Mouse (Mus musculus) cerebellum, postnatal 25 days (tissue): ENCODE data around the gene Thap11.
A peak's percentile ranks its signal among the peaks of the same experiment; 100 is the strongest.
"Not testable (repeated sequence)": the region's sequence is repeated elsewhere in the genome, so short reads cannot be mapped to it uniquely, and the experiment has no call there.

Source experiments
- DNase-seq, 2 experiments: peaks; one replicate each; pipeline ENCODE4 v3.0.0; 2021; ENCODE audit warnings: mixed read lengths in 2 of 2

Gene Thap11

DNA sequence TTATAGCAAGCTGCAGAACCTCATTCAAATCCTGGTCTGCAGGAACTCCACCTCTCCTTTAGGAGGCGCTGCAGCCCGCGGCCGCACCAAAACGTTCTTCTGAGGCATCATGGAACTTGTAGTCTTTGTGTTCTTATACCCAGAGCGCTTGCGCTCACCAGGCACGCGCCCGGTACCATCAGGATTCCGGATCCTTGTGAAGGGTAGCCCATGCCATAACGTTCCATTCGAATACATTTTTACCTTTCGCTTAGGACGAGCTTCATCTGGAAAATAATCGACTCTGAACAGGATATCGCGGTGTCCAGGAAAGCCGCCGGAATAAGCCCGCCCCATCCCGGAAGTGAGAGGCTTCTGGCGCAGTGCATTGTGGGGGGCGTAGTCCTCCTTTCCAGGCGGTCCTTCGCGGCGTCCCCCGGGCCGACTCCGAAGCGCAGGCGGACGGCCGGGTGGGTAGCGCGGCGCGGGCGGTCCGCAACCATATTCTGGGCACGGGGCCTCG is at the start of gene Thap11:
TSS of gene Thap11 (plus strand) at position 418 of the 502 bp plus-strand sequence.
- peak; percentile 93 to 95 for DNase-seq

- no peak for DNase-seq
Measured at GRCm38 (mm10) chr8:105805346-105805745, 49.6 kb upstream of the Thap11 start.

GRCm38 (mm10) chr8:105805964-105806363 is 49.0 kb upstream of the Thap11 start:
- no peak for DNase-seq

DNA sequence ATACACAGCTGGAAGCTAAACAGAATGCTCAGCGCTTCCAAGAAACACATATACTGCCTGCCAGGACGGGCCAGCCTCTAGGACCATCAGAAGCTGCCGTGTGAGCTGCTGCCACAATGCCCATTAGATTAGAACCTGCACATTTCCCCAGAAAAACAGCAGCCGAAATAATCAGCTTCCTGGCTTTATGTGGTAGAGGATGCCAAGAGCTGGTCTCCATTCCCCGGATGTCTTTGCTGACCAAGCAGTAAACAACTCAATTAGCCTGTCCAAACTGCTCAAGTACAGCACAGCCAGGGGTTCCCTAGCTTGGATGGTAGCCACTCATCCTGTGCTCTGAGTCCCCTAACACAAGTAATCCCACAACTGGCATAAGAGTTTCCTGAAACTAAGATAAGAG is 47.2 kb upstream of the Thap11 start:
- DNase-seq: no peak

DNA sequence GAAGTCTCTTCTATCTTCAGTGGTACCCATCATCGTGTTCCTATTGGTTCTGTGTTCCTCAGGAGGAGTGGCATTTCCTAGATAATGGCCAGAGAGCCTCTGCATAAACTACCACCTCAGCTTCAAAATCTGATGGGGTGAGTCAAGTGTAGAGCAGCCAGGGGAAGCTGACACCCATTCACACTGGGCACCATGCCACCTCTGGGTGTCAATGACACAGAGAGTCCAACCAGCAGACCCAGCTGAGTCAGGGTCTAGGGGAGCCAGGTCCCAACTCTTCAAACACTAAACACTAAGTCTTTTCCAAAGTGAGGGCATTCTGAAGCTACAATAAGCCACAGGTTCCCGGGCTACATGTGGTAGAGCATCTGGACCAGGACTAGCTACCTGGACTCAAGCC is 46.5 kb upstream of the Thap11 start:
- DNase-seq: no peak

DNA sequence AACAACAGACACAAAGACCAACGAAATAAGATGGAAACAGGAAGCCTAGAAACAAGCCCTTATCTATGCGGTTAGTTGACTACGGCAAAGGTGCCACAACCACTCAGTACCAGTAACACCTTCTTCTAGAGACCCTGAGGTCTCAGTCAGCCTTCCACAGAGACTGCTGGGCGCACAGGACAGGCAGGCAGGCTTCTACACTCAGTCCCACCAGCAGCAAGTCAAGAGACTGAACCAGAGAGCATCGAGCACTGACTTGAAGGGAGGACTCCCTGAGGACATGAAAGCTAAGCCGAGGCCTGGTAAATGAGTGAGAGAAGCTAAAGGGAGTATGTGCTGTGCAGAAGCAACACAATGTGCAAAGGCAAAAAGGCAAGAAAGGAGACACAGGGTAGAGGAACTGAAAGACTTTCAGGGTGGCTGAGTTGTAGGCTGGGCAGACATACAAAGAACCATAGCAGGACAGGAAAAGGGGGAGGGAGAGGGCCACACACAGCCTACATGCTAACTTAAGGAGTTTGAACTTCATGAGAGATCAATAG is 44.6 kb upstream of the Thap11 start:
- no peak for DNase-seq

DNA sequence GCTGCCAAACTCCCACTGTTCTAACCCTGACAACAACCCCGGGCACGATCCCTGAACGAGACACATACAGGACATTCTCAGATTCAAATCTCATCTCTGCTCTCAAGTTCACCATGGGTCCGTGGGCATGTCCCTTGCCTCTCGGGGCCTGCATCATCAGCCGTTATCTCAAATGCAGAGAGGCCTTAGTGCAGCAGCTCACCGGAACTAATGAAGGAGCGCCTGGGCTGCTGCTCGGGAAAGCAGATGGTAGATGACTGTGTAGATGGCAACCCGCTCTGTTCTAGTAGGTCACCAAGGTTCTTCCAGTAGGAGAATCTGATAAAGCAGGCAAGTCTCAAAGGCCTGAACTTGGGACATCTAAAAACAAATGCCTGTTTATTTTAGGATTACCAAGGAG is 43.9 kb upstream of the Thap11 start:
- peak; percentile 54 to 56 for DNase-seq

GRCm38 (mm10) chr8:105811543-105811942 is 43.4 kb upstream of the Thap11 start:
- DNase-seq: no peak

DNA sequence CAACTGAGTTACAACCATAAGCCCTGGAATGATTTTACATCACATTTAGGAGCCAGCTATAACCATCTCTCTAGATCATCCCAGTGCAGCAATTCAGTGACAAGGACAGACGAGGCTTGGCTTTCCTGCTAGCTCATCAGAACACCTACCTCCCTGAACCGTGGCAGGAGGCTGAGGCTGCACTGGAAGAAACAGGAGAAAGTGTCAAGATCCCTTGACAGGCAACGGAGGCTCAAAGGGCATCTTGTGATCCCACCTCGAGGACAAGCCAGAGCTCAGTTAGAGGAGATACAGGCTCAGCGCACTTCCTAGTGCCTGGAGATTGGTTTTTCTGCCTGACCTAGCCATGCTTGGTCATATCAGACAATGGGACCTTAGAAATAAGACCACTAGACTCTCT is 42.4 kb upstream of the Thap11 start:
- no peak for DNase-seq

- DNase-seq: no peak
Measured at GRCm38 (mm10) chr8:105813241-105813640, 41.7 kb upstream of the Thap11 start.

GRCm38 (mm10) chr8:105819659-105820058 is 35.3 kb upstream of the Thap11 start:
- DNase-seq: no peak

- DNase-seq: no peak
Measured at GRCm38 (mm10) chr8:105820925-105821324, 34.0 kb upstream of the Thap11 start.

- DNase-seq: no peak
Measured at GRCm38 (mm10) chr8:105825506-105825905, 29.4 kb upstream of the Thap11 start.

DNA sequence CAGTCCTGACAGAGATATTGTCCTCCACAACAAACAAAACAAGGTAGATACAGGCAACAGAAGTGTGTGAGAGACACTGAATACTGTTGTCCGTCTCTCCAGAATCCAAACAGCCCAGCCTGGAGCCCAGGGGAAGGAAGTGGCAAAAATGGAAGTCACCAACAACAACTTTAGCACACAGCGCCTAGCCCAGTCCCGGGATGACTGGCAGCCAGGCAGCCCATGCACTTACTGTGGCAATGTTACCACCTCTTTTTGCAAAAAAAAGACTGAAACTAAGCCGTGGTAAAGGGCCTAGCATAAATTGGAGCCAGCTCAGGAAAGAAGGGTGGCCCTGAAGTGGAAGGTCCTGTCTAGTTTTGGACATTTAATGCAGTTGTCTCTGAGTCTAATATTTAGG is 28.6 kb upstream of the Thap11 start:
- DNase-seq: no peak

DNA sequence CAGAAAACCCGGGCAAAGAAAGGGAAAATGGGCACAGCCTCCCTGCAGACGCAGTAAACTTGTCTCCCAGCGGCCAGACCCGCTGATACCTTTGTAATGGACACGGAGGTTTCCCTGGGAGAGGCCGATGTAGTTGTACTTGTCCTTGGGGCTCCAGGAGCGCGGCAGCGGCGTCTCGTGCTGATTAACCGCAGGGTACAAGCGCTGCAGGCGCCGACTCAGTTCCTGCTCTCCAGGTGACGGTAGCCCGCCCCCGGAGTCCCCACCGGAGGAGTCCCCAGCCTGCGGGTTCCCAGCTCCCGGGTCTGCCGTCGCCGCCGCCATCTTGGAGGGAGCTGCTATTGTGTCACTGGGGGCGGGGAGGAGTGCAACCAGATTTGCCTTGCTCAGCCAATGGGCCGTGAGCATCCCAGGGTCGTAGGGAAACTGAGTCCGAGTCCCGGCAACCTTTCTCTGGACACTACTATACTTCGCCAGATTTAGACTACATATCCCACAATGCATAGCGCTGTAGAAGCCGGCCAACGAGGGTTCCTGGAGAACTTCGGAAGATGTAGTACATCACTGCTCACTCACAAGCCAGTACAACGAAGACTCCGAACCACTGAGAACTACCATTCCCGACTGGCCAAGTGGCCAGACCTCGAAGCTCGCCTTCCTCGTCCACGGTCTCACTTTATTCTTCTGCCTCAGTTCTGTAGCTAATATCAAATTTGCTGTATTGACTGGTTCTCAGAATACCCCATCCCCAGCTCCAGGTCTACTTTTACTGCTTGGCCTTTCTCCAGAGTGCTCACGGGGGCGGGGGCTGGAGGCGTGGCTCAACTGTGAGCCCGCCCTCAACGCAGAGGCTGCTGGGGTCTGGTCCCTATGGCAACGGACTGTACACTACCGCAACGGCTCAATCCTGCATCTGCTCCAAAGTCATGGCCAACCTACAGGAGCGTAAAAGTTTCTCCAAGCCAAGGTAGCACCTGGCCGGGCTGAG is 27.8 kb upstream of the Thap11 start, which contains the start of the genes Ranbp10 and Tsnaxip1:
TSS of gene Ranbp10 (minus strand) at position 490 of the 988 bp plus-strand sequence.
TSS of gene Tsnaxip1 (plus strand) at position 871 of the 988 bp plus-strand sequence.
- DNase-seq: peak; percentile 93 to 96

- not testable (repeated sequence) for DNase-seq
Measured at GRCm38 (mm10) chr8:105833740-105834139, 21.2 kb upstream of the Thap11 start.

GRCm38 (mm10) chr8:105835318-105835717 is 19.6 kb upstream of the Thap11 start:
- peak; percentile 53 to 73 for DNase-seq

DNA sequence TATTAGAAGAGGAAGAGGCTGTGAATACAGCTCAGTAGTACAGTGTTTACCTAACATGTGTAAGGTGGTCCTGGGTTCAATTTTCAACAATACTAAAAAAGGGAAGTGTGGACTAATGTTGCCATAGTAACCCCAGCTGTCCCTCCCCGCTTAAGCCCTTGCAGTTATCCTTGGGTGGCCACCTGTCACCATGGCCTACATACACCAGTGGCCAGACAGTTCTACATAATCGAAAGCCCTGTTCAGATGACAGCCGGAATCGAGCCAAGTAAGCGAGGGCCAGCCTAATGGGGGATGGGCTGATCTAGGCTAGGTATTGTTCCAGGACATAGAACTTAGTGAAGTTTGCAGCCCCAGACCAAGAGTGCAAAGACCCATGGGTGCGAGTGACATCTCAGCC is 17.9 kb upstream of the Thap11 start:
- peak in 1 of 2 experiments; percentile 37 for DNase-seq

GRCm38 (mm10) chr8:105839209-105839608 is 15.7 kb upstream of the Thap11 start:
- DNase-seq: no peak

DNA sequence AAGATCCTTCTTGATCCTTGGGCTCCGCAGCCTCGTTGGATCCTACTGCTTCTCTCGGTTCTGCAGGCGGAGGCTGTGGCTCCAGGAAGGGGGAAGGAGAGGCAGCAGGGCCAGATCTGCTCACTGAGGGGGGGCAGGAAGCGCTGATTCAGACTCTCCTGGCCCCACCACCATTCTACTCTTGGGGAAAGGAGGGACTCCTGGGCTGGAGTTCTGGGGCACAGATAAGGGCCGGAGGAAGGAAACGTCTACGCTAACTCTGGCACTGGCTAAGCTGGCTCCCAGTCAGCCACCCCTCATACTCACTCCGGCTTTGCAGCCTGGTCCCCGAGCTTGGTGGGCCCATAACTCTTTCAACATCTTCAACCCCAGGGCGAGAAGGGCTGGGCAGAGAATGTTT is 8.3 kb upstream of the Thap11 start:
- no peak for DNase-seq

DNA sequence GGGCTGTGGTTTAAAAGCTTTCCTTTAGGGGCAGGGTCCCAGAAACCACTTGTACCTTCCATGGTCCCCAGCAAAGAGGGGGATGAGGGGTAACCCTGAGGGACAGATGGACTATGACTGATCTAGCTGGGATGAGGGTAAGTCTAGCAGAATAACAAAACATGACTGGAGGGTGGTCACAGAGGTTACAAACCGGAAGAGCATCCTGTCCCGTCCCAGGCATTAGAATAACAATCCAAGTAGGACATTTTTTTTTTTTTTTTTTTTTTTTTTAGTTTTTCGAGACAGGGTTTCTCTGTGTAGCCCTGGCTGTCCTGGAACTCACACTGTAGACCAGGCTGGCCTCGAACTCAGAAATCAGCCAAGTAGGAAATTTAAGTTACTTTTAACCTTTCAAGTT is 4.9 kb upstream of the Thap11 start:
- no peak for DNase-seq

GRCm38 (mm10) chr8:105850611-105851010 is 4.3 kb upstream of the Thap11 start:
- DNase-seq: no peak

- peak; percentile 81 to 89 for DNase-seq
Measured at GRCm38 (mm10) chr8:105851651-105852143, 3.2 kb upstream of the Thap11 start.
